Mouse (Mus musculus) heart, embryonic 12.5 days (tissue): ENCODE data around the gene Rnf157. TPM values are rescaled to one million over a fixed set of nuclear protein-coding genes. Genes with fewer than 3 reads are reported as not detected.
A peak's percentile ranks its signal among the peaks of the same experiment; 100 is the strongest.

Experiments used
- ATAC-seq: fragments of 200-750 bp; cut with Nextera tagmentation; 2 replicates; pipeline ENCODE4 v1.8.0; 2017; ENCODE audit warnings: moderate TSS enrichment, moderate library complexity; ENCODE audit not compliant: insufficient number of reproducible peaks, low FRiP score
- H3K27ac ChIP-seq: fragments of 300-500 bp; sonication (generic); 2 replicates; pipeline ENCODE4 v1.5.1; 2016; ENCODE audit warnings: mild to moderate bottlenecking, moderate library complexity; ENCODE audit not compliant: poor library complexity, severe bottlenecking
- H3K27me3 ChIP-seq: fragments of 300-500 bp; sonication (generic); replicated peaks from 2 replicates; pipeline ENCODE4 v1.6.1; 2016; ENCODE audit warnings: mild to moderate bottlenecking, moderate library complexity
- H3K36me3 ChIP-seq: fragments of 300-500 bp; sonication (generic); 2 replicates; pipeline ENCODE4 v1.6.1; 2016; ENCODE audit warnings: mild to moderate bottlenecking, moderate library complexity
- H3K4me1 ChIP-seq: fragments of 300-500 bp; sonication (generic); replicated peaks from 2 replicates; pipeline ENCODE4 v1.6.1; 2016; ENCODE audit warnings: mild to moderate bottlenecking
- H3K4me2 ChIP-seq: fragments of 300-500 bp; sonication (generic); 2 replicates; pipeline ENCODE4 v1.6.1; 2016; ENCODE audit warnings: mild to moderate bottlenecking, moderate library complexity
- H3K4me3 ChIP-seq: fragments of 300-500 bp; sonication (generic); 2 replicates; pipeline ENCODE4 v1.5.1; 2016; ENCODE audit warnings: mild to moderate bottlenecking
- H3K9ac ChIP-seq: fragments of 300-500 bp; sonication (generic); 2 replicates; pipeline ENCODE4 v1.6.1; 2016; ENCODE audit warnings: mild to moderate bottlenecking, moderate library complexity
- H3K9me3 ChIP-seq: fragments of 300-500 bp; sonication (generic); replicated peaks from 2 replicates; pipeline ENCODE4 v1.6.1; 2016; ENCODE audit warnings: mild to moderate bottlenecking, moderate library complexity
- WGBS: fragments of 180-500 bp; shearing (Covaris S2); methylation state at CpG from one replicate; pipeline ENCODE4 v1.1.7; 2016; 5-methylcytosine and 5-hydroxymethylcytosine counted together
- polyA plus RNA-seq: library from polyadenylated mRNA; unstranded; fragments of >200 nt; fragmentation: Nextera tagmentation; extraction: Ambion mirVana; gene quantifications from 2 replicates; pipeline ENCODE4 v1.2.1, GENCODE M21; 2016

Rnf157 gene
- polyA plus RNA-seq, 1 experiment from 2014 or later, result 11.0 TPM

- peaks cover 10% of the 10 kb centered on the region; the same call in 1 of the 2 replicates for H3K4me1 ChIP-seq
- H3K36me3 ChIP-seq, result peaks cover 23% of the 10 kb centered on the region
- 0 out of 2 replicates have a peak overlapping the region, but pooled peaks have one; percentile 16 for H3K4me2 ChIP-seq
- ATAC-seq, result 0 out of 2 replicates have a peak, but pooled peaks have one; percentile 39
- H3K9ac ChIP-seq, result no peak overlapping the region
- H3K4me3 ChIP-seq, result no peak overlapping the region
- H3K27me3 ChIP-seq, result no peaks in the 10 kb centered on the region
- no peak overlapping the region for H3K27ac ChIP-seq
- 40% methylated on average over 17 of the region's 17 CpGs for whole genome bisulfite sequencing
- peaks cover 7% of the 10 kb centered on the region for H3K9me3 ChIP-seq
Measured at GRCm38 (mm10) chr11:116354521-116354920, 58.3 kb downstream of the Rnf157 start.

- no peak overlapping the region for H3K4me3 ChIP-seq
- H3K4me2 ChIP-seq, result no peak overlapping the region
- no peak overlapping the region for H3K9ac ChIP-seq
- H3K27ac ChIP-seq, result no peak overlapping the region
- H3K36me3 ChIP-seq, result peaks cover 17% of the 10 kb centered on the region
- H3K9me3 ChIP-seq, result peaks cover 7% of the 10 kb centered on the region
- no peaks in the 10 kb centered on the region for H3K27me3 ChIP-seq
- ATAC-seq, result no peak
- peaks cover 10% of the 10 kb centered on the region; the same call in 1 of the 2 replicates for H3K4me1 ChIP-seq
- WGBS, result 66% methylated on average over 8 of the region's 8 CpGs
Measured at GRCm38 (mm10) chr11:116353535-116353934, 59.3 kb downstream of the Rnf157 start.

DNA sequence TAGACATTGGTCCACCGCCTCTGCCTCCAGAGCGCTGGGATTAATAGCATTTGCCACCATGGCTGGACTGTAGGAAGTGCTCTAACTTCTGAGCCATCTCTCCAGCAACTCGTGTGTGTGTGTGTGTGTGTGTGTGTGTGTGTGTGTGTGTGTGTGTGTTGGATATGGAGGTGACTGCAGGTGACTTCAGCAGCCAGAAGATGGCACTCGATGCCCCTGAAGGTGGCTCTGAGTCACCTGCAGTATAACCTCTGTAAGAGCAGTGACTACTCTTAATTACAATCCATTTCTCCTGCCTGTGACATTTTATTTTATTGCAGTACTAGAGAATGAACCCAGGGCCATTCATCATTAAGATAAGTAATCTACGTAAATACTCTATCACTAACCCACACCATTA lies 61.5 kb downstream of the Rnf157 start:
- H3K9ac ChIP-seq, result no peak overlapping the region
- WGBS, result 89% methylated on average over 5 of the region's 5 CpGs
- ATAC-seq, result no peak
- H3K4me3 ChIP-seq, result no peak overlapping the region
- H3K27me3 ChIP-seq, result 0 out of 2 replicates have a peak, but pooled peaks cover 4% of the 10 kb centered on the region
- peaks cover 28% of the 10 kb centered on the region for H3K36me3 ChIP-seq
- H3K27ac ChIP-seq, result no peak overlapping the region
- H3K9me3 ChIP-seq, result peaks cover 7% of the 10 kb centered on the region
- no peak overlapping the region for H3K4me2 ChIP-seq
- peaks cover 17% of the 10 kb centered on the region; the same call in 1 of the 2 replicates for H3K4me1 ChIP-seq

DNA sequence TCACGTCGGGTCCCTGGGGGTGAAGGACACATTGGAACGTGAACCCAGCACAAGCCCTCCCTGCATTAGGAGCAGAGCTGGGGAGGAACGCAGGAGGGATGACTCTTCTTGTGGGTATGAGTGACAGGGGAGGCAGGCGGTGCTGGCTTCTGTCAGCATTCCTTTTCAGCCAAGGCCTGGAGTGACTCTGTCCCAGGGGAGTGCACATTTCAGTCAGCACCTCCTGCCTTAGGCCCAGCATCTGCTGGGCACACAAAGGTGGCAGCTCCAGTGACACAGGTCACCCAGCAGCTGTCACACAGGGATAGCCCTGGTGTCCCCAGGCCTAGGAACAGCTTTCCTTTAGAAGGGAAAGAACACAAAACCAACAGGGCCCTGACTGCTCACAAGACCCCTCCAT lies 64.9 kb downstream of the Rnf157 start:
- 0 out of 2 replicates have a peak, but pooled peaks cover 4% of the 10 kb centered on the region for H3K27me3 ChIP-seq
- peaks cover 7% of the 10 kb centered on the region; the same call in 1 of the 2 replicates for H3K4me1 ChIP-seq
- H3K27ac ChIP-seq, result no peak overlapping the region
- no peaks in the 10 kb centered on the region for H3K9me3 ChIP-seq
- H3K4me2 ChIP-seq, result no peak overlapping the region
- H3K9ac ChIP-seq, result no peak overlapping the region
- peaks cover 23% of the 10 kb centered on the region for H3K36me3 ChIP-seq
- H3K4me3 ChIP-seq, result no peak overlapping the region
- WGBS, result 37% methylated on average over 5 of the region's 5 CpGs
- ATAC-seq, result no peak

GRCm38 (mm10) chr11:116347012-116347411 lies 65.8 kb downstream of the Rnf157 start:
- ATAC-seq, result no peak
- WGBS, result 78% methylated on average over 7 of the region's 7 CpGs
- 0 out of 2 replicates have a peak, but pooled peaks cover 4% of the 10 kb centered on the region for H3K27me3 ChIP-seq

GRCm38 (mm10) chr11:116342069-116342791 lies 70.6 kb downstream of the Rnf157 start:
- no peak overlapping the region for H3K9ac ChIP-seq
- 67% methylated on average over 25 of the region's 25 CpGs for WGBS
- H3K4me3 ChIP-seq, result no peak overlapping the region
- no peak for ATAC-seq
- peaks cover 23% of the 10 kb centered on the region for H3K36me3 ChIP-seq
- H3K4me2 ChIP-seq, result no peak overlapping the region
- H3K9me3 ChIP-seq, result no peaks in the 10 kb centered on the region
- H3K27me3 ChIP-seq, result peaks cover 15% of the 10 kb centered on the region
- no peak overlapping the region for H3K27ac ChIP-seq
- peaks cover 8% of the 10 kb centered on the region; the same call in 1 of the 2 replicates for H3K4me1 ChIP-seq

More at GRCm38 (mm10) chr11:116347012-116347411, 65.8 kb downstream of the Rnf157 start:
- Histone ChIP-seq H3K4me1 (peaks cover 11% of the 10 kb centered on the region; the same call in 1 of the 2 replicates), H3K9me3 (no peaks in the 10 kb centered on the region), H3K36me3 (peaks cover 26% of the 10 kb centered on the region), H3K27ac (no peak overlapping the region), H3K4me2 (no peak overlapping the region), H3K4me3 (no peak overlapping the region), H3K9ac (no peak overlapping the region)

DNA sequence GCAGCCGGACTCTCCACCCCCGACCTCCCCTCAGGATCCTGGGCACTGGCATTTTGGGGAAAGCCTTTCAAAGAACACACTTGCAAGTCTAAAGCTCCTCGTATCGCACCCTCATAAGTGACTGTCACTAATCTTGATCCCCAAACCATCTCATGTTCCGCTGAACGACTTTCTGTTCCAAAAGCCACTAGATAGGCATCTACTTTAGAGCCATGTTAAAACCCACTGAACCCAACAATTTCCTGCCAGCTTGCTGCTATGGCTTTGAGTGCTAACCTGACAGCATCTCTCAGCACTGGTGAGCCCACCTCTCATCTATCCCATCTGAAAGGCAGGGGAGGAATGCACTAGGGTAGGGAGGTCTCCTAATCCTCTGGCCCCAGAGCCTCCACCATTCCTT lies 75.3 kb downstream of the Rnf157 start:
- H3K9ac ChIP-seq, result no peak overlapping the region
- WGBS, result 79% methylated on average over 6 of the region's 6 CpGs
- no peak for ATAC-seq
- no peak overlapping the region for H3K4me2 ChIP-seq
- H3K27me3 ChIP-seq, result peaks cover 48% of the 10 kb centered on the region
- peaks cover 35% of the 10 kb centered on the region for H3K4me1 ChIP-seq
- H3K27ac ChIP-seq, result no peak overlapping the region
- no peak overlapping the region for H3K4me3 ChIP-seq
- H3K9me3 ChIP-seq, result no peaks in the 10 kb centered on the region
- H3K36me3 ChIP-seq, result 0 out of 2 replicates have a peak, but pooled peaks cover 2% of the 10 kb centered on the region

DNA sequence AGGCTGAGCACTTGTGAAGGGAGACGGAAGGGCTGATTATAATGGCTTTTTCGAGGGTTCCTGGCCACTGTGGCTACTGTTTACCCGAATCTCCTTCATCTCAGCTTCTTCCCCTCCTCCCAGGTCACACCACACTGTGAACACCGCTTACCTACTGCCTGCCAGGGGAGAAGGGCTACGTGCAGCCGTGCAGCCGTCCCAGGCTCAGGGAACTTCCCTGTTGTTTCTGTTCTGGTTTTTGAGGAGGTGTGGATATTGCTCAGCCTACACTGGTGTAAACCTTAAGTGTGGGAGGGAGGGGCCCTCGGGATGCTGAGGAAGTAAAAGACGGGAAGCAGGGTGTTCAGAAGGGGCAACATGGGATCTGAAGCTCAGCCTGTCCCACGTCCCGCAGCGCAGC lies 75.8 kb downstream of the Rnf157 start:
- Histone ChIP-seq H3K9me3 (no peaks in the 10 kb centered on the region), H3K4me3 (no peak overlapping the region), H3K36me3 (no peaks in the 10 kb centered on the region), H3K4me2 (no peak overlapping the region), H3K27me3 (peaks cover 54% of the 10 kb centered on the region), H3K4me1 (peaks cover 36% of the 10 kb centered on the region), H3K9ac (peak overlapping the region; percentile 10; the same call in 1 of the 2 replicates), H3K27ac (no peak overlapping the region)
- ATAC-seq, result no peak
- WGBS, result 54% methylated on average over 12 of the region's 12 CpGs

DNA sequence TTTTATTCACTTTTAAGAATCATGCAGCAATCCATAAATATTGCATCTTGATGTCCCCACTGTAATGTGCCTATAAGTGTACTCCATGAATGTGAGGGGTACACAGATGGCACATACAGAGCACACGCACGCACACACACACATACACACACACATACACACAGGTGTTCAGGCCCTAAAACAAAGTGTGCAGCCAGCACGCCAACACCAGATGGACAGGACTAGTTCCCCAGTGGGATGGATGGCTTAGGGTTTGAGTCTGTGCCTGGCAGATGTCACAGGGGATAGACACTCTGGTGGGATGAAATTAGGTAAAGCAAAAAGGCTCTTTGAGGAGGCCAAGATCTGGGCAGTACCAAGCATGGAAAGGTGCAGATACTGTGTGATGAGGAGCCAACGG lies 76.4 kb downstream of the Rnf157 start:
- H3K27ac ChIP-seq, result no peak overlapping the region
- no peak overlapping the region; the same call in 1 of the 2 replicates for H3K4me3 ChIP-seq
- peak overlapping the region; percentile 99 for H3K4me2 ChIP-seq
- H3K27me3 ChIP-seq, result peaks cover 60% of the 10 kb centered on the region
- H3K36me3 ChIP-seq, result no peaks in the 10 kb centered on the region
- WGBS, result 86% methylated on average over 4 of the region's 4 CpGs
- ATAC-seq, result no peak
- H3K9me3 ChIP-seq, result no peaks in the 10 kb centered on the region
- no peak overlapping the region for H3K9ac ChIP-seq
- peaks cover 36% of the 10 kb centered on the region for H3K4me1 ChIP-seq

GRCm38 (mm10) chr11:116335244-116336036 lies 77.4 kb downstream of the Rnf157 start, which contains the start of gene Foxj1:
Gene Foxj1 (minus strand): TSS chr11:116335399.
- peaks cover 61% of the 10 kb centered on the region for H3K27me3 ChIP-seq

DNA sequence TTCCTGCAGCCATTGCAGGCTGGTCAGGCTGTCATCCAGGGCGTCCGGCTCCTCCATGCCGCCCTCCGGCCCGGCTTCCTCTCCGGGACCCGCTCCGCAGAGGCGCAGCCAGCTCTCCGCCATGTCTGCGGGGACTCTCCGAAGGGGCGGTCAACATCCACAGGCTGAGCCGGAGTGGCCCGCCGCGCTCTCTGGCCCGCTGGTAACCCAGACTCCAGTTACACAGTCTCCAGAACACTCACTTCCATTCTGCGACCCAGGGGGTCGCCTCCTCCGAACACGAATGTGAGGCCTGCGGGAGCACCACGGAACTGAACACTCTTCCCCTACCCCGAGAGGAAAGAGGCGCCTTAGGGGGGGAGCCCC lies 78.4 kb downstream of the Rnf157 start:
- Histone ChIP-seq H3K27ac (no peak overlapping the region), H3K9me3 (no peaks in the 10 kb centered on the region), H3K27me3 (peaks cover 61% of the 10 kb centered on the region), H3K36me3 (no peaks in the 10 kb centered on the region), H3K4me3 (peak overlapping the region; percentile 69), H3K4me1 (peaks cover 44% of the 10 kb centered on the region), H3K9ac (peak overlapping the region; percentile 8; the same call in 1 of the 2 replicates), H3K4me2 (peak overlapping the region; percentile 99)
- WGBS, result 7% methylated on average over 26 of the region's 26 CpGs
- no peak for ATAC-seq

More at GRCm38 (mm10) chr11:116335244-116336036, 77.4 kb downstream of the Rnf157 start, which contains the start of gene Foxj1:
- Histone ChIP-seq H3K9me3 (no peaks in the 10 kb centered on the region), H3K9ac (peak within 1 kb of the TSS; percentile 81), H3K4me1 (peaks cover 36% of the 10 kb centered on the region), H3K4me2 (peak within 1 kb of the TSS; percentile 99), H3K4me3 (peak within 1 kb of the TSS; percentile 69), H3K27ac (no peak within 1 kb of the TSS), H3K36me3 (no peaks in the 10 kb centered on the region)
- ATAC-seq, result peak; percentile 84
- 1% methylated on average over 61 of the region's 61 CpGs for WGBS
